Mouse (Mus musculus): ENCODE measurements at regions not wholly inside any gene's neighbourhood (a gene's known extent, or its start where the extent isn't known, plus 50 kb on each side); places are given as distances from the start of the nearest gene placed in this dataset.

DNA sequence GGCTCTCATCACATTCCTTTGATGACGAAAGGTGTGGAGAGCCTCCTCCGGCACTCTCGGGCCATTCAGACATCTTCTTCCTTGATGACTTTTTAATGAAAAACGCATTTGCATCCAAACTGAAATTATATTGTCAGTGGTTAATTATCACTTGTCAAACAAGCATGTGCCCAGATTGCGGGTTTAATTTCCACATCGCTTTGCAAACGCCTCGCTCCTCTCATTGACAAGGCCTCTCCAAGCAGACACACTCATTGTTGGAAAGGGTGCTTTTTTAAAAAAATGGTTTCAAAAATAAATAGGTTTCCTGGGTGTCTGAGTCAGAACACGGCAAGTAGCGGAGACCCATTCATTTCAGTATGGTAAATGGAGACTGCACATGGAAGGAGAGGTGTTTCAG is 240.1 kb downstream of the Ptpru start:
- Histone ChIP-seq H3K9me3 (replicated peaks) (no peaks in the 10 kb centered on the region), H3K27ac (no peak overlapping the region), H3K4me1 (no peaks in the 10 kb centered on the region), H3K36me3 (no peaks in the 10 kb centered on the region), H3K9ac (no peak overlapping the region), H3K4me3 (no peak overlapping the region), H3K27me3 (replicated peaks) (no peaks in the 10 kb centered on the region), H3K4me2 (no peak overlapping the region)
- ATAC-seq = no peak
- WGBS (ENCODE audit: insufficient replicate concordance) = 74% methylated on average over 10 of the region's 10 CpGs

DNA sequence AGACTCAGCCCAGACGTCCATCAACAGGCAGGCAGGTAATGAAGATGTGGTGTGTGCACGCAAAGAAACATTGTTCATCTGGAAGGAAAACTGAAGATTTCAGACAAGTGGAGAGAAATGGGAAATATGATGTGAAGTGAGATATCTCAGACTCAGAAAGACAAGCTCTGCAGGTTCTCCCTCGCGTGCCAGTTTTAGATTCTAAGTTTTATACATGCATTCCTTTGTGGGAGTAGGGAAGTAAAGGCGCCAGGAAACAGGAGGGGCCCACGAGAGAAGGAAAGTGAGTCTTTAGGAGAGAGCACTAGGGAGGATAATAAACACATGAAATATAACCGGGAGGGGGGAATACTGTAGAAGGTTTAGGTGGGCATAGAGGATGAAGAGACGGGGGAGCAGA is 223.7 kb downstream of the Ptpru start:
- Histone ChIP-seq H3K4me2 (no peak overlapping the region), H3K9ac (no peak overlapping the region), H3K9me3 (replicated peaks) (no peaks in the 10 kb centered on the region), H3K27ac (no peak overlapping the region), H3K27me3 (replicated peaks) (no peaks in the 10 kb centered on the region), H3K36me3 (no peaks in the 10 kb centered on the region), H3K4me3 (no peak overlapping the region), H3K4me1 (no peaks in the 10 kb centered on the region)
- ATAC-seq = no peak
- WGBS (ENCODE audit: insufficient replicate concordance) = 64% methylated on average over 8 of the region's 8 CpGs

DNA sequence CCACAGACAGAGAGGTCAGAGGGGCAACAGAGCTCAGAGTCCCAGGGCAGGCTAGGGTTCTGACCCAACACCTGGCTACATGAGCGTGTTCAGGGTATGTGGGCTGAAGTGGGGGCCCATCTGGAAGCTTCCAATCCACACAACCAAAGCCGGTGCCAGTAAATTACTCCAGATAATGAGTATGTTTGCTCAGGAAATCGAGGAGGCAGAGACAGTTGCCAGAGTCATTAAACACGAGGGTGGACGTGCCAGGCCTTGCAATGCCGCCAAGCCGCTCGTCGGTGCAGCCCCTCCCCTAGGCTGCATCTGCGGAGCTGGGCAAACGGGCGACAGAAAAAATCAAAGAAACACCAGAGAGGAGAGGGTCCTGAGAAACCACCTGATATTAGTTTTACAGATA is 222.5 kb downstream of the Ptpru start:
- Histone ChIP-seq H3K27ac (no peak overlapping the region), H3K36me3 (no peaks in the 10 kb centered on the region), H3K4me1 (no peaks in the 10 kb centered on the region), H3K27me3 (replicated peaks) (no peaks in the 10 kb centered on the region), H3K9ac (no peak overlapping the region), H3K4me2 (no peak overlapping the region), H3K9me3 (replicated peaks) (no peaks in the 10 kb centered on the region), H3K4me3 (no peak overlapping the region)
- 66% methylated on average over 12 of the region's 12 CpGs for WGBS (ENCODE audit: insufficient replicate concordance)
- no peak for ATAC-seq

DNA sequence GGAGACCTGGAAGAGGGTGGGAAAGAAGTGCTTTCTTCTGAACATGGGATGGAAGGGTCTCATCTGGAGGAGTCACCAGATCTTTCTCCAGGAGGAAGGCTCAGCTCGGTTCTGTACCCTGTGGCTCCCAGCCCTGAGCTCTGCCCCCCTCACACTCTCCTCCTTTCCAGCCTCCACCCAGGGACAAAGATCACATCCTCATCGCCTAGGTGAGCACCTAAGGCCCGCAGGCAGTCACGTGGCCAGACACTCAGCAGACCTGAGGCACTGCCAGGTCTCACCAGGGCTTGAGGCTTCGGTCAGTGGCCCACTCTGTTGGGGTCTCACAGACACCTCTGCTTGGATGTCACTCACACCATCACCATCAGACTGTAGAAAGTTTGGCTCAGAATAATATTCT is 200.0 kb downstream of the Ptpru start:
- 53% methylated on average over 5 of the region's 5 CpGs for WGBS (ENCODE audit: insufficient replicate concordance)
- ATAC-seq = no peak
- Histone ChIP-seq H3K27me3 (replicated peaks) (no peaks in the 10 kb centered on the region), H3K4me3 (no peak overlapping the region), H3K27ac (no peak overlapping the region), H3K4me2 (no peak overlapping the region), H3K9ac (no peak overlapping the region), H3K36me3 (no peaks in the 10 kb centered on the region), H3K9me3 (replicated peaks) (no peaks in the 10 kb centered on the region), H3K4me1 (no peaks in the 10 kb centered on the region)

DNA sequence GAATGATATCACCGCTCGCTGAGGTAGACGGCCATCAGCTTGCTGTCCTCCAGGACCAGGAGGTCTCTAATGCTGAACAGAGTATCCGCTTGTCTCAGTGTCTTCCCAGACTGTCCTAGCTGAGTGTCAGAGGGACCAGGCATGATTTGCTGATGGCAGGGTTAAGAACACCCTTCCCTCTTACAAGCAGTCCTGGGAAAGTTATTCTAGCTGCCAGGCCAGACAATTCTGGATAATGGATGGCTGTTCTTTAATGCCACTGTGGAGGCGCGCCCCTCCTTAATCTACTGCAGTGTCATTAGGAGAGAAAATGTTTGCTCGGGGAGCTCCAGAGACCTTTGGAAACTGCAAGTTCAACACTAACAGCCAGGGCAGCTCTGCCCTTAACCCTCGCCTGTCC is 182.1 kb downstream of the Ptpru start:
- Histone ChIP-seq H3K27ac (no peak overlapping the region), H3K4me3 (no peak overlapping the region), H3K36me3 (no peaks in the 10 kb centered on the region), H3K4me2 (no peak overlapping the region), H3K9me3 (replicated peaks) (no peaks in the 10 kb centered on the region), H3K4me1 (no peaks in the 10 kb centered on the region), H3K27me3 (replicated peaks) (no peaks in the 10 kb centered on the region), H3K9ac (no peak overlapping the region)
- 59% methylated on average over 8 of the region's 8 CpGs for WGBS (ENCODE audit: insufficient replicate concordance)
- no peak for ATAC-seq

DNA sequence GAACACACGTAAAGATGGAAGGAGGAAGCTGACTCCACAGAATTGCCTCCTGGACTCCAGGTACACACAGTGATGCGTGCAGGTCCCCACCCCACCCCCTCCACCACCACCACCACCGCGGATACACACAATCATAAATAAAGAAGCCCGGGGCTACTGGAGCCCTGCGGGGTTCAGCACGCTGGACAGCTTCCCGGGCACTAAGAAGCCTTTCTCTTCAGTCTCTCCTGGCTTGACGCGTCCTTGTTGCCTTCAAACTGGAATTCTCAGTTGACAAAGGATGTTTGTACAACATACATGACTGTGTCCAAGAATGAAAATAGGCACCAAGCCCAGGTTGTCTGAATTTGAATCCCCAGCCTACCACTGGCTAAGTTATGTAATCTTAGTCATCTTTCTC is 180.2 kb downstream of the Ptpru start:
- no peaks in the 10 kb centered on the region for H3K36me3 ChIP-seq
- H3K9ac ChIP-seq = no peak overlapping the region
- no peaks in the 10 kb centered on the region for H3K4me1 ChIP-seq
- no peak overlapping the region for H3K27ac ChIP-seq
- H3K9me3 ChIP-seq (replicated peaks) = no peaks in the 10 kb centered on the region
- ATAC-seq = no peak
- 28% methylated on average over 10 of the region's 10 CpGs for WGBS (ENCODE audit: insufficient replicate concordance)
- H3K4me2 ChIP-seq = no peak overlapping the region
- H3K4me3 ChIP-seq = no peak overlapping the region
- H3K27me3 ChIP-seq (replicated peaks) = no peaks in the 10 kb centered on the region

DNA sequence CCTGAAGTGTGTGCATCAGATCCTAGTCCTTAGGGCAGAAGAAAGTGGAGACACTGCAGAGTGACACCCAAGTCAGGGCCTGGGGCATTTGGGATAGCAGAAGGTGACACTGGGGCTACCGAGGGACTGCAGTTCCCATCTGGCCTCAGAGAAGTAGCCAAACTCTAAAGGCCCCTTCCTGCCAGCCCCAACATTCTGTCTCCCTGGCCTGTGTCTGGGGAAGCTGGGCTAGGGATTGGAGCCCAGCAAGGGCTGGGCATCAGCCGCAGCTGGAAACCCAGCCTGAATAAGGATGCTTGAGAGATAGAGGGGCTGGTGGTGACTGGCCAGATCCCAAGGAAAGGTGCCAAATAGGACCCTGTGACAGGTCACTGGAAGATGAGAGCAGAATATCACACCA is 177.2 kb downstream of the Ptpru start:
- no peak overlapping the region for H3K4me3 ChIP-seq
- no peaks in the 10 kb centered on the region for H3K9me3 ChIP-seq (replicated peaks)
- no peaks in the 10 kb centered on the region for H3K4me1 ChIP-seq
- no peak overlapping the region for H3K9ac ChIP-seq
- ATAC-seq = no peak
- no peaks in the 10 kb centered on the region for H3K27me3 ChIP-seq (replicated peaks)
- H3K4me2 ChIP-seq = no peak overlapping the region
- 69% methylated on average over 2 of the region's 2 CpGs for WGBS (ENCODE audit: insufficient replicate concordance)
- no peaks in the 10 kb centered on the region for H3K36me3 ChIP-seq
- H3K27ac ChIP-seq = no peak overlapping the region

DNA sequence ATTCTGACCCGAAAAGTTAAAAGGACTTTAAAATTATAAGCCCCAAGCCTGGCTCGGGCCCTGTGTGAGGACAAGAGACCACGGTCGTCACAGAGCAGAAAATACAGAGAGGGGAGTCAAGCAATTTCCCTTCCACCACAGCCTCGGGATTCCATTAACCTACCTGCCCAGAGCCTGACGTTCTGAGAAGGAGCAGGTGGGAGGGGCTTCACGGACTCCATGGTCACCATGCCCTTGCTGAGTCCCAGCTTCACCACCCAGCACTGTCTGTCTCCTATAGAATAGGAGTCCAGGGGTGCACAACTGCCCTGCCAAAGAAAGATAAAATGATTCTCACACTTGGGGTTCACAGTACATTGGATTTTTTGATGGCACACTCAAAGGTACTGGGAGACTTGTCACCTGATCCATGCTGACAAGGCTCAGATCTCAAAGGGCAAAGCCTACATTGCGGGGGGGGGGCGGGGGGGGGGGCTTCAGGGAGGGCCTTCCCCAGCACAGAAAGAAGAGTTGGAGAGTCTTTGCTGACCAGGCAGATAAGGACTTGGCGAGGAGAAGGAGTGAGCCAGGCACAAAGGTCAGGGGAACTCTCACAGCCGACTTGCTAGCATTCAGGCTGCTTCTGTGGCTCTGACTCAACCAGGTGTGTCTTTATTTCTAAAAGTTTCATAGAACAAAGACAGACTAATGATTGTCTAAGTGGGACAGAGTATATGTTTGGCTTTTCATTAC is 166.1 kb downstream of the Ptpru start:
- no peak overlapping the region for H3K4me3 ChIP-seq
- H3K4me2 ChIP-seq = no peak overlapping the region
- WGBS (ENCODE audit: insufficient replicate concordance) = 44% methylated on average over 11 of the region's 11 CpGs
- H3K27me3 ChIP-seq (replicated peaks) = 0 out of 2 replicates have a peak, but pooled peaks cover 5% of the 10 kb centered on the region
- H3K9me3 ChIP-seq (replicated peaks) = no peaks in the 10 kb centered on the region
- H3K4me1 ChIP-seq = no peaks in the 10 kb centered on the region
- H3K27ac ChIP-seq = no peak overlapping the region
- no peaks in the 10 kb centered on the region for H3K36me3 ChIP-seq
- H3K9ac ChIP-seq = no peak overlapping the region
- no peak for ATAC-seq

DNA sequence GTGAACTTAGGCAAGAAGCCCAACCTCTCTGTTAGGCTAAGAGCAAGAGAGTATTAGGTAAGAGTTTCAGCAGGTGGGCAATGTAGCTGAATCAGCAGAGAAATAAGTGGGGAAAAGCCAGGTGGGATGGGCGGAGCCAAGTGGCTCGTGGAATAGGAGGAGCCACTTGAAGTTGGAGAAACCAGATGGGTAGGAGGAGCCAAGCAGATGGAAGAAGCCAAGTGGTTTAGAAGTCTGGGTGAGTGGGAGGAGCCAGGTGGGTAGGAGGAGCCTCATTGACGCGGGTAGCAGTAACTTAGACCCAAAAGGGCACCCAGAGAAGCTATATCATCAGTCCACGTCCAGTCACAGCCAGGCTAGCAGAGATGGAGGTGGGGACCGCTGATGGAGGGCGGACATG is 160.1 kb downstream of the Ptpru start:
- 64% methylated on average over 7 of the region's 7 CpGs for WGBS (ENCODE audit: insufficient replicate concordance)
- Histone ChIP-seq H3K4me1 (no peaks in the 10 kb centered on the region), H3K36me3 (no peaks in the 10 kb centered on the region), H3K9me3 (replicated peaks) (no peaks in the 10 kb centered on the region), H3K27me3 (replicated peaks) (0 out of 2 replicates have a peak, but pooled peaks cover 5% of the 10 kb centered on the region), H3K4me2 (no peak overlapping the region), H3K27ac (no peak overlapping the region), H3K9ac (no peak overlapping the region), H3K4me3 (no peak overlapping the region)
- no peak for ATAC-seq

DNA sequence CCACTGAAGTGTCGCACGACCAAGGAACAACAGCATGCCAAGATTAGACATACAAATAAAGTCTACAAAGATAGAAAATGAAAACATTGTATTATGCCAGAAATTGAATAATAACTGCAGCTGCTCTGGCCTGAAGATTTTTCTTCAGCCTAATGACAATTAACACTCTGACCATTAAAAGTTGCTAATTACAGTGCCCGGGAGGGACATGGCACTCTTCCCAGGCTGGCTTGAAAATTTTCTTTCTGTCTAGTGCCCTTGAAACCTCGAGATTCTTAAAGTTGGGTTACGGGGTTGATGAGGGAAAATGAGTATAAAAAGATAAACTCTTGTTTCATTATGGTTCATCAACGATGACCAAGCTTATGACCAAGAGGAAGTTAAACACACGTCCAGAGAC is 154.9 kb downstream of the Ptpru start:
- no peaks in the 10 kb centered on the region; the same call in 1 of the 2 replicates for H3K9me3 ChIP-seq (replicated peaks)
- ATAC-seq = no peak
- 54% methylated on average over 7 of the region's 7 CpGs for WGBS (ENCODE audit: insufficient replicate concordance)
- H3K4me1 ChIP-seq = no peaks in the 10 kb centered on the region
- H3K27ac ChIP-seq = no peak overlapping the region
- no peaks in the 10 kb centered on the region for H3K36me3 ChIP-seq
- H3K4me3 ChIP-seq = no peak overlapping the region
- no peaks in the 10 kb centered on the region for H3K27me3 ChIP-seq (replicated peaks)
- no peak overlapping the region for H3K4me2 ChIP-seq
- H3K9ac ChIP-seq = no peak overlapping the region

DNA sequence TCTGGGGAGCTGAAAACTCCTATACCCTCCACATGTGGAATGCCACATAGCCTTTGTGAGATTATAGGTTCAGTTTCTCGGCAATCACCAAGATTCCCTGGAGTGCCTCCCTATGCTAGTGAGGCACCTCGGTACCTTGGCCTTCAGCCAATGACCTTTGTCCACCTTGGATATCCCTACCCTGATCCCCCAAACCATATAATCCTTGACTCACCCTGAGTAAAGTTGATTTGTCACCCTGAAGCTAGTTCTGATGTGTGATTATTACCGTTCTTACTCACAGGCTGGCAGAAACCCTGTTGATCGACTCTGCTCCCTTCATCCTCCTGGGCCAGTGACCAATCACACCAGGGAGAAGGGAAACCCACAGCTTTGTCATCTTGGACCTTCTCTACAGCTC is 152.5 kb downstream of the Ptpru start:
- no peak for ATAC-seq
- no peaks in the 10 kb centered on the region; the same call in 1 of the 2 replicates for H3K9me3 ChIP-seq (replicated peaks)
- H3K27me3 ChIP-seq (replicated peaks) = no peaks in the 10 kb centered on the region
- H3K36me3 ChIP-seq = no peaks in the 10 kb centered on the region
- WGBS (ENCODE audit: insufficient replicate concordance) = 77% methylated on average over 4 of the region's 4 CpGs
- H3K9ac ChIP-seq = no peak overlapping the region
- no peak overlapping the region for H3K27ac ChIP-seq
- H3K4me3 ChIP-seq = no peak overlapping the region
- no peaks in the 10 kb centered on the region for H3K4me1 ChIP-seq
- no peak overlapping the region for H3K4me2 ChIP-seq

DNA sequence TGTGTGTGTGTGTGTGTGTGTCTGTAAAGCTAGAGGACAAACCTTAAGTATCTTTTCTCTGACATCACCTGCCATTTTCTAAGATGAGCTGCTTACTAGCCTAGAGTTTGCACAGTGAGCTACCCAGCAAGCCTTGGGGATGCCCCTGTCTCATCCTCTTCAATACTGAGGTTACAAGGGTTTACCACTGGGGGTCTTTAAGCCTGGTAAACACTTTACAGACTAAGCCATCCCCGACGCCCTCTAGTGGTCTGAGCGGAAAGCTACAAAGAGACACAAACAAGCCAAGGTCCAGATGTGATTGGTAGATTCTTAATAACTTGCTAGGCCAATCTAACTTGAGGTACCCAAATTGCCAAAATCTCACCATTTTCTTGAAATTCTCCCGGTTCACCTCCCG is 143.9 kb downstream of the Ptpru start:
- H3K36me3 ChIP-seq = no peaks in the 10 kb centered on the region

More for the DNA sequence above, 143.9 kb downstream of the Ptpru start:
- Histone ChIP-seq H3K9ac (no peak overlapping the region), H3K9me3 (replicated peaks) (no peaks in the 10 kb centered on the region), H3K4me1 (no peaks in the 10 kb centered on the region), H3K27ac (no peak overlapping the region), H3K27me3 (replicated peaks) (no peaks in the 10 kb centered on the region), H3K4me2 (no peak overlapping the region), H3K4me3 (no peak overlapping the region)
- no peak for ATAC-seq
- 5% methylated on average over 5 of the region's 5 CpGs for WGBS (ENCODE audit: insufficient replicate concordance)
